Mouse (Mus musculus) myocyte (in vitro differentiated cells): Measurements from ENCODE around the gene Pou2f2. TPM values are rescaled to one million over a fixed set of nuclear protein-coding genes. Genes with fewer than 3 reads are reported as not detected.

Experiments used
- H3K27me3 ChIP-seq: one replicate; pipeline ENCODE4 v1.6.1; 2011; ENCODE audit not compliant: control insufficient read depth, insufficient read depth, insufficient read length
- H3K36me3 ChIP-seq: one replicate; pipeline ENCODE4 v1.6.1; 2011; ENCODE audit not compliant: control insufficient read depth, insufficient read depth
- H3K4me2 ChIP-seq: one replicate; pipeline ENCODE4 v1.6.1; 2011; ENCODE audit warnings: low read depth, control low read depth
- H3K4me3 ChIP-seq: one replicate; pipeline ENCODE4 v1.5.1; 2011; ENCODE audit warnings: mild to moderate bottlenecking, control low read depth, moderate library complexity
- H3K79me2 ChIP-seq: one replicate; pipeline ENCODE4 v1.6.1; 2011; ENCODE audit not compliant: control insufficient read depth, insufficient read depth
- H3ac ChIP-seq: one replicate; pipeline ENCODE4 v1.6.1; 2011; ENCODE audit not compliant: control insufficient read depth, insufficient read length
- CEBPB ChIP-seq: IDR thresholded peaks from 2 replicates; pipeline ENCODE4 v1.6.1; 2011; ENCODE audit warnings: mild to moderate bottlenecking, moderate library complexity; ENCODE audit not compliant: poor library complexity, insufficient read depth, severe bottlenecking
- E2F4 ChIP-seq: IDR thresholded peaks from one replicate; pipeline ENCODE4 v1.6.1; 2011; ENCODE audit warnings: mild to moderate bottlenecking, control low read depth, moderate library complexity; ENCODE audit not compliant: insufficient read depth
- MAX ChIP-seq: IDR thresholded peaks from one replicate; pipeline ENCODE4 v1.6.1; 2011; ENCODE audit warnings: low read depth, mild to moderate bottlenecking, control low read depth
- MYOD1 ChIP-seq, 3 experiments: IDR thresholded peaks; one replicate each; pipeline ENCODE4 v1.6.1; 2011; ENCODE audit warnings: control low read depth in 2 of 3, low read depth in 2 of 3, mild to moderate bottlenecking in 2 of 3, moderate library complexity in 1 of 3; ENCODE audit not compliant: insufficient read length in 2 of 3, control insufficient read depth in 1 of 3
- MYOG ChIP-seq, 3 experiments: IDR thresholded peaks; one replicate each; pipeline ENCODE4 v1.6.1; 2011; ENCODE audit warnings: control low read depth in 2 of 3, low read depth in 2 of 3, mild to moderate bottlenecking in 2 of 3; ENCODE audit not compliant: insufficient read length in 2 of 3, control insufficient read depth in 1 of 3, insufficient read depth in 1 of 3
- POLR2A ChIP-seq: IDR thresholded peaks from one replicate; pipeline ENCODE4 v1.6.1; 2011; ENCODE audit warnings: low read depth, mild to moderate bottlenecking, control low read depth, moderate library complexity; ENCODE audit not compliant: insufficient read length
- POLR2AphosphoS2 ChIP-seq: IDR thresholded peaks from one replicate; pipeline ENCODE4 v1.6.1; 2011; ENCODE audit warnings: low read depth, control low read depth; ENCODE audit not compliant: insufficient read length
- REST ChIP-seq: IDR thresholded peaks from one replicate; pipeline ENCODE4 v1.6.1; 2011; ENCODE audit warnings: mild to moderate bottlenecking, control low read depth, moderate library complexity; ENCODE audit not compliant: insufficient read depth, insufficient read length
- SRF ChIP-seq: IDR thresholded peaks from one replicate; pipeline ENCODE4 v1.6.1; 2011; ENCODE audit warnings: low read depth; ENCODE audit not compliant: control insufficient read depth, insufficient read length
- TCF12 ChIP-seq: IDR thresholded peaks from one replicate; pipeline ENCODE4 v1.6.1; 2011; ENCODE audit warnings: mild to moderate bottlenecking, control low read depth; ENCODE audit not compliant: poor library complexity, insufficient read depth, severe bottlenecking
- TCF3 ChIP-seq: IDR thresholded peaks from one replicate; pipeline ENCODE4 v1.6.1; 2011; ENCODE audit warnings: low read depth, control low read depth; ENCODE audit not compliant: insufficient read length
- USF1 ChIP-seq: IDR thresholded peaks from one replicate; pipeline ENCODE4 v1.6.1; 2011; ENCODE audit warnings: low read depth, mild to moderate bottlenecking, control low read depth, moderate library complexity
- polyA plus RNA-seq: library from polyadenylated mRNA; unstranded; fragments of >200 nt; fragmentation: generic; extraction: Trizol; gene quantifications from one replicate; pipeline ENCODE4 v1.2.1, GENCODE M21; 2012; ENCODE audit warnings: missing spikeins

Gene Pou2f2
- polyA plus RNA-seq, 1 experiment, result 0.01 TPM

DNA sequence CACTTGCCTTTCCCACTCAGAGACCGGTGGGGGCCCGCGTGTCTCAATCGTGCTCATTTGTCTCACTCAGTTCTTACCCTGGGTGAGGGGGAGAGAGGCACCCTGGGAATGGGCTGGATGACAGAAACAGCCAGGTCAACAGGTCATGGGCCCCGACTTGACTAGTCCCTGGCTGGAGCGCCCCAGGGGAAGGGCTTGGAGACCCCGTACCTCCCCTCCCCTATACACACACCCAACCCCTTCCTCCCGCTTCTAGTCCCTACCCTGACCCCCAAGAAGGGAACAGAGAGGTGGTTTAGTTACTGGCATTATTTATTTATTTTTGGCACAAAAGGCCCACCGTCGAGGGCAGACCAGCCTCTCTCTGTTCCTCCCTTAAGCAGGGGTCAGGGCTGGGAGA, 91.0 kb downstream of the Pou2f2 start:
- Histone ChIP-seq H3K27me3 (peaks cover 10% of the 10 kb centered on the region), H3ac (no peak overlapping the region), H3K36me3 (peaks cover 4% of the 10 kb centered on the region), H3K4me3 (no peak overlapping the region), H3K79me2 (no peaks in the 10 kb centered on the region), H3K4me2 (no peak overlapping the region)
- TF ChIP-seq REST, result no peak

DNA sequence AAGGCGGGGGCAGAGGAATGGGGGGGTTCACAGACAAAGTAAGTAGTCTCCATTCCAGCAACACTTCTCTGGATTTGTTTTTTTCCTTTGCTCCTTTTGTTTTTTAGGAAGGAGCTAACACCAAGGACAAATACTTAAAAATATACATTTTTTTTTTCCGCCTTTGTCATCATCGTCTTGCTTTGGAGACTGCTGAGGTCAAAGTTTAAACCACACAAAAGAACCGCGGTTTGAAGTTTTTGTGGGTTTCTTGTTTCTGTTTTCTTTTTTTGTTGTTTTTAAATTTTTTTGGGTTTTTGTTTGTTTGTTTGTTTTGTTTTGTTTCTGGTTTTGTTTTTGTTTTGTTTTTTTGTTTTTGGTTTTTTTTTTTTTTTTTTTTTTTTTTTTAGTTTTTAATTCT, 91.6 kb downstream of the Pou2f2 start:
- H3K4me2 ChIP-seq, result no peak overlapping the region
- H3K36me3 ChIP-seq, result peaks cover 10% of the 10 kb centered on the region
- no peak for TF ChIP-seq SRF
- TF ChIP-seq POLR2A, result no peak
- TF ChIP-seq CEBPB, result no peak
- no peak for TF ChIP-seq E2F4
- no peak for TF ChIP-seq MYOG (IDR thresholded peaks at IDR 0.05; ENCODE audit: control insufficient read depth in 1 of 3, insufficient read depth in 1 of 3, insufficient read length in 2 of 3, low read depth in 2 of 3)
- no peak for TF ChIP-seq USF1
- TF ChIP-seq TCF12, result no peak
- TF ChIP-seq TCF3, result no peak
- no peak for TF ChIP-seq POLR2AphosphoS2
- TF ChIP-seq MYOD1 (IDR thresholded peaks at IDR 0.05; ENCODE audit: control insufficient read depth in 1 of 3, insufficient read length in 2 of 3, low read depth in 2 of 3), result no peak
- no peak for TF ChIP-seq REST
- no peak for TF ChIP-seq MAX

DNA sequence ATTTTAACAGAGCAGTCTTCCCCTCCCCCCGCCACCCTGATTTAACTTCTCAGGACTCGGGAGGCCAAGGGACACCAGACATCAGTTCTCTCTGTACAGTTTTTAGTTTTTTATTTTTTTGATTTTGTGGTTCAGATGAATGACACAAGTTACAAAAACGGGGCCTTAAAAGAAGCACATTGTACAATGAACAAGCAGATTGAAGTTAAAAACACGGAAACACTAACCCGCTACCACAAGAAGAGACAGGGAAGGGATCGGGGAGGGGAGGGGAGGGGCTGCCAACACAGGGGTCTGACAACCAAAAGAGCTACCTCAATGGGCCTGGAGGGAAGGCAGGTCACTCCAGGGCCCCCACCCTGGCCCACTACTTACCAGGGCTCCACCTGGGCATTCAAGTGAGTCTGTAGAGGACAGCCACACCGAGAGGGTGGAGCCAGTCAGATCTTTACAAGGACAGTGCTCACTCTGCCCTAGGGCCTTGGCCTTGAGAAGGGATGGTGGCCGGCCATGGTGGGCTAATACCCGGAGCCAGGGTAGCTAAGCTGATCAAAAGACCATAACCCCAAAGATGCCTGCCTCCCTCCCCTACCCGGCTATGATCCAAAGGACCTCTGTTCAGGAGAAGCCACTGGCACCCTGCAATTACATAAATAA, 92.1 kb downstream of the Pou2f2 start:
- TF ChIP-seq TCF3, result no peak
- no peak for TF ChIP-seq POLR2A
- TF ChIP-seq CEBPB, result no peak
- no peak for TF ChIP-seq E2F4
- TF ChIP-seq MYOD1 (IDR thresholded peaks at IDR 0.05; ENCODE audit: control insufficient read depth in 1 of 3, insufficient read length in 2 of 3, low read depth in 2 of 3), result no peak
- TF ChIP-seq MAX, result no peak
- TF ChIP-seq MYOG (IDR thresholded peaks at IDR 0.05; ENCODE audit: control insufficient read depth in 1 of 3, insufficient read depth in 1 of 3, insufficient read length in 2 of 3, low read depth in 2 of 3), result no peak
- no peak for TF ChIP-seq REST
- H3K4me3 ChIP-seq, result no peak overlapping the region
- H3K4me2 ChIP-seq, result no peak overlapping the region
- peaks cover 12% of the 10 kb centered on the region for H3K36me3 ChIP-seq
- peaks cover under 1% of the 10 kb centered on the region for H3K27me3 ChIP-seq
- no peak overlapping the region for H3ac ChIP-seq
- H3K79me2 ChIP-seq, result no peaks in the 10 kb centered on the region

More for the DNA sequence above, 91.6 kb downstream of the Pou2f2 start:
- H3ac ChIP-seq, result no peak overlapping the region
- H3K27me3 ChIP-seq, result peaks cover 6% of the 10 kb centered on the region
- H3K79me2 ChIP-seq, result no peaks in the 10 kb centered on the region
- H3K4me3 ChIP-seq, result no peak overlapping the region

DNA sequence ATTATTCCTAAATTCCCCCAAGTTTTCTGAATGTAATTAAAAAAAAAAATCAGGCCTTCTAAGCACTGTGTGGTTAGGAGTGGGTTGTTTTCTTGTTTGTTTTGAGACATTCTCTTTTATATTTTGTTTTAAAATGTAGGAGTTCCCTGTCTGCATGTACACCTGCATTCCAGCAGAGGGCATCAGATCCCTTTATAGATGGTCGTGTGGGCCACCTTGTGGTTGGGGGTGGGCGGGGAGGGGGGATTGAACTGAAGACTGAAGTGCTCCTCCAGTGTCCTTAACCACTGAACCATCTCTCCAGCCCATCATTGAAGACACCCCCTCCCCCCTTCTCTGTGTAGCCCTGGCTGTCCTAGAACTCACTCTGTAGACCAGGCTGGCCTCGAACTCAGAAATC, 92.9 kb downstream of the Pou2f2 start:
- peaks cover 12% of the 10 kb centered on the region for H3K36me3 ChIP-seq
- H3ac ChIP-seq, result no peak overlapping the region
- H3K79me2 ChIP-seq, result no peaks in the 10 kb centered on the region
- TF ChIP-seq CEBPB, result no peak
- no peak for TF ChIP-seq POLR2A
- TF ChIP-seq MYOD1 (IDR thresholded peaks at IDR 0.05; ENCODE audit: control insufficient read depth in 1 of 3, insufficient read length in 2 of 3, low read depth in 2 of 3), result no peak
- no peaks in the 10 kb centered on the region for H3K27me3 ChIP-seq
- H3K4me2 ChIP-seq, result no peak overlapping the region
- H3K4me3 ChIP-seq, result no peak overlapping the region

DNA sequence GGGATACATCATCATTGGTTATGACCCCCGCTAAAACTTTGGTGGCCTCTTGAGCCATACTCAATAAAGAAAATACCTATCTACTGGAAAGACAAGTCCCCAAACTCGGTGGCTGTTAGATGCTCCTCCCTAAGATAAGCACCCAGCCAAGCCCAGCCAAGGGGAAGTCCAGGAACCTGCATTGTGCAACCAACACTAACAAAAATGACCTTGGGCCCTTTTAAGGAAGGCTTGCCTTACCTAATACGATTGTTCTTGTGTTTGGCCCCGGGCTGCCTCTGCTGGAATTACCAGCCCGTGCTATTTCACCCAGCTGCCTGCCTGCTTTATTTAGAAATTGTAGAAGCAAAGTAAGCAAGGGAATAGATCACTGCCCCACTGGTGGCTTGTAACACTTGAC, 94.9 kb downstream of the Pou2f2 start:
- peaks cover 12% of the 10 kb centered on the region for H3K36me3 ChIP-seq
- TF ChIP-seq CEBPB, result no peak
- TF ChIP-seq MAX, result no peak
- TF ChIP-seq POLR2AphosphoS2, result no peak
- no peak for TF ChIP-seq E2F4
- TF ChIP-seq TCF12, result no peak
- H3K79me2 ChIP-seq, result peaks cover 3% of the 10 kb centered on the region
- H3K4me2 ChIP-seq, result no peak overlapping the region
- H3ac ChIP-seq, result no peak overlapping the region
- H3K4me3 ChIP-seq, result no peak overlapping the region
- no peaks in the 10 kb centered on the region for H3K27me3 ChIP-seq
